Mouse (Mus musculus) brain, embryonic 18.5 days (tissue): Measurements from ENCODE around the gene 2200002J24Rik.
A peak's percentile ranks its signal among the peaks of the same experiment; 100 is the strongest.

Source experiments
- DNase-seq: peaks from one replicate; pipeline ENCODE4 v3.0.0-alpha.2; 2012; ENCODE audit warnings: low read depth, low spot score

The 2200002J24Rik gene

DNA sequence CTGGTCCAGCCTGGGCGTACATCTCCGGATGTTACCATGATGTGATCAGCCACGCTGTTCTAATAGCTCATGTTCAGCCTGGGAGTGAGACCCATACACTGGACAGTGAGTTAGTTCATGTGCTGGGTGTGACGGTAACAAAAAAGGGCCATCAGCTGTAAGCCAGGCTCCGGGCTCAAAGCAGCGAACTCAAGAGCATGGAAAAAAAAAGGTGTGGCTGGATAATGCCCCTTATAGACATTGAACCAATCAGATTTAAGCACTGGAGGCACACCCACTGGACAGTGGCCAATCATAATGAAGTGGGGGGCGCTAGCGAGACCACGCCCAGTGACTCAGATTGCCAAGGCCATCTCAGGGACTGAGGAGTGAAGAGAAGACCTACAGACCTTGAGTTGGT lies at the start of gene 2200002J24Rik:
TSS of gene 2200002J24Rik (plus strand) at position 338 of the 400 bp plus-strand sequence.
- DNase-seq: no peak

DNA sequence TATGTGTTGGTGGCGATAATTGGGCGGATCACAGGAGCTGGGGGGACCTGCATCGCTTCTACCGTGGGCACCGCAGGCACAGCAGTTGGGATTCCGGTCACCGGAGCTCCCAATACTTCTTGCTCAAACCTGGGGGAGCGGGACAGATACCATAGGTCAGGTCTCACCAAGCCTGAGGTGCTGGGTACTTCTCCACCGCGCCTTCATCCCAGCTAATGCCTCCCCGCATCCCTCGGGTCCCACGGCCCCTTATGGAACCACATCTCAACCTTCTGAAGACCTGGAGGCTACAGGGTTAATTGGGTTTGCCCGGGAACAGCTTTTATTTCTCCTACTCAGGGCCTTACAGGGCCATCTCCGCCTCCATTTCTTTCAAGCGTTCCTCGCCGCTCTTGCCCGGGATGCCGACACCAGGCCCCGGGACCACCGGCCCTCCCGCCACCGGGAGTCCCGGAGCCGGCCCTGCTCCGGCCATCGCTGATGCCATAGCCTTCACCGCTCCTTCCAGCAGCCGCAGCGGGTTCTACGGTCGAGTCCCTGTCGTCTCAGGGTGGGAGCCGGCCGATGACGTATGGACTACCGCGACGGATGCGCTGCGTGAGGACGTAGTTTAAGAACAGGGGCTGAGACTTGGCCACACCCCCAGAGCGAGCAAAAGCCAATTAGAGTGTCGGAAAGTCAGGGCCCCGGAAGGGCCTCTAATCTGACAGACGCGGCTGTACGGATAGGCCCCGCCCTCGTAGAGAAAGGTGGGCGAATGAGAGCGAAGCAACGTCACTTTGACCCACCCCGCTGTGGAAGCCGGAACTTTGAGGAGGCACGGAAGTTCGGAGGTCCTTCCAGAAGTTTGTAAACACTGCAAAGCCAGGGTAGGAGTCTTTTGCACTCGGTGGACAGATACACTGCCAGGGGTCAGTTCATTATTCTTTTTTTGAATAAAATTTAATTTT lies 48.9 kb upstream of the 2200002J24Rik start, which contains the start of gene Rbm42:
TSS of gene Rbm42 (minus strand) at position 727 of the 950 bp plus-strand sequence.
- DNase-seq: peak; percentile 98

DNA sequence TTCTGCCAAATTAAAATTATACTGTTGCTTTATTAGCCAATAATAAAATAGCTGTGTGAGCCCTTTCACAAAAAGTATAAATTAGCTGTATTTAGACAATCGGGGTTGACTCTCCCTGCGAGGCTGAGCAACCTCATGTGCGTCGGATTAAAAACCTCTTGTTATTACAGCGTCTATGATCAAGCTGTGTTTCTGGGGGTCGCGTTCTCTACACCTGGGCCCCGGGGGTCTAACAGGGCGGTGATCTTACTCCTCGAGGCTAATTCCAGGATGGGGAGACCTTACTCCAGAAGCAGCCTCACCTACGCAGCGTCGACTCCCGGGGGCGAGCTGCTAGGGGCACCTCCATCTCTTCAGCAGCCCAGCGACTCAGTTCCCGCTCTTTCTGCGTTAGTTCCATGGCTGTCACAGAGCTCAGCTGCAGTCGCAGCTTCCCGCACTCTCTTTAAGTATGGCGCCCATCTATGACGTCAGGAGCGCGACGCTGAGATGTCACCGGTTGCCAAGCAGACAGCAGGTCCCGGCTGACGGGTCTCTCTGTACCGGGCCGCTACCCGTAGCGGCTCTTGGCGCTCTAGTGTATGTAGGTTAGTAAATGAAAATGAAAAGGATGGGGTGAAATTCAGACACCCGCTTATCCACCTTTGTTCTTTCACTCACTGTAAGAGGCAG lies 34.1 kb upstream of the 2200002J24Rik start, which contains the start of gene Haus5:
TSS of gene Haus5 (minus strand) at position 466 of the 672 bp plus-strand sequence.
- peak; percentile 88 for DNase-seq

DNA sequence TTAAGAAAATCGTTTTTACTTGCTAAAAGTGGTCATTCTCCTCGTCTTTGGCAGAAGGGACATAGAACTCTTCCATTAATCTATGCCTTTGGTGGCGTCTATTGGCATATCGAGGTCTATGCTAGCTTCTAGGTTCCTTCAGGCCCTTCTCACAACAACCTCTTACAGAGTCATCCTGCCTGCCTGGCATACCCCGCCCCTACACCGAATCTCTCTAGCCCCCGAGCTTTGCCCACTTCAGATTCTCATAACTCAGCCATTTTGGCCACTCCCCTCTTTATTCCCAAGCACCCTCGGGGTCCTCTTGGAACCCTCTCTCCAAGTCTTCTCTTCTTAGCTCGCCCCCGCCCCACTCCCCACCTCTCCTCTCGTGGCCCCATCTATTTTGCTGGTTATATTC lies 33.4 kb upstream of the 2200002J24Rik start:
- no peak for DNase-seq

DNA sequence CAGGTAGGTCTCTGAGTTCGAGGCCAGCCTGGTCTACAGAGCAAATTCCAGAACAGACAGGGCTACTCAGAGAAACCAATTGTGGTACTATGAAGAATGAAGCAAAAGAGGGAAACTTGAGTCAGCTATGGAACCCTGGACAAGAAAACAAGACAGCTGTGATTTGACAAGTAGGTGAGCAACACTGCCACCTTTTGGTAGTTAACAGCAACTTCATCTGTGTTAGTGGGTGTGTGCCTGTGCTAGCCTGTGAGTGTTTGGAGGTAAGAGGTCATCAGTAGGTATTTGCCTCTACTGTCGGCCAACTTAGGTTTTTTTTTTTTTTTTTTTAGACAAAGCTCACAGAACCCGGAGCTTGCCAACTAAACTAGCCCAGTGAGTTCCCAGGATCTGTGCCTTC lies 29.5 kb upstream of the 2200002J24Rik start:
- no peak for DNase-seq

DNA sequence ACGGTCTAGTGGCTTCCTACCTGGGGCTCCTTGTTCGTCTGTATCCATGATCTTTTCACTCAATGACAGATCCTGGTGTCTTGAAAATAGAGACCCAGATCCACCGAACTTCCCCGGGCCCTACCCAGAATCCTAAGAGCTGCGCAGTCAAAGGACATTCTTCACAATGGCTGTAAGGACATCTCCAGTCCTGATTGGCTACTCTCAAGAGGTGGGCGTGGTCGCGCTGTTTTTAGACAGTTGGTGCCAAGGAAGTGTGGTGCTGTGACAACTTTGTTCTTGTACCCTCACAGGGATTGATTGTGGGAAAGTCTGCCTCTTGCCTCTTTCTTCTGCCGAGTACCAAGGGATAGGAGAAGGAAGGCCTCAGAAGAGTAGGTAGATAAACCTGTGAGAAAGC lies 27.2 kb upstream of the 2200002J24Rik start, which contains the start of gene Pmis2:
TSS of gene Pmis2 (minus strand) at position 126 of the 400 bp plus-strand sequence.
- no peak for DNase-seq

DNA sequence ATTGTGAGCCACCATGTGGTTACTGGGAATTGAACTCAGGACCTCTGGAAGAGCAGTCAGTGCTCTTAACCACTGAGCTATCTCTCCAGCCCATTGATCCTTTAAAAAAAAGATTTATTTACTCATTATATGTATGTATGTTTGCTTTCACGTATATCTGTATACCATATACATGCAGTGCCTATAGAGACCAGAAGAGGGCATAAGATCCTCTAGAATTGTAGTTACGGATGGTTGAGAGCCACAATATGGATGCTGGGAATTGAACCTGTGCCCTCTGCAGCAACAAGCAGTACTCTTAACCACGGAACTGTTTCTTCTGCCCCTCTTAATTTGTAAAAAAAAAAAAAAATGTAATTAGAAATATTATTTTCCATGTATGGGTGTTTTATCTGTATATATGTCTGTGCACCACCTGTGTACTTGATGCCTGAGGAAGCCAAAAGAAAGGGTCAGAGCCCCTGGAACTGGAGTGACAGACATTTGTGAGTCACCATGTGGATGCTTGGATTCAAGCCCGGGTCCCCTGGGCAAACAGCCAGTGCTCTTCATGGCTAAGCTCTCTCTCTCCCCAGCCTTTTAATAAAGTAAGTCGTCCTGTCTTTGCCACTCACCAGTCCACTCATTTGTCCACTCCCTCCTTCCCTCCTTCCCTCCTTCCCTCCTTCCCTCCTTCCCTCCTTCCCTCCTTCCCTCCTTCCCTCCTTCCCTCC lies 20.3 kb upstream of the 2200002J24Rik start:
- DNase-seq: no peak

DNA sequence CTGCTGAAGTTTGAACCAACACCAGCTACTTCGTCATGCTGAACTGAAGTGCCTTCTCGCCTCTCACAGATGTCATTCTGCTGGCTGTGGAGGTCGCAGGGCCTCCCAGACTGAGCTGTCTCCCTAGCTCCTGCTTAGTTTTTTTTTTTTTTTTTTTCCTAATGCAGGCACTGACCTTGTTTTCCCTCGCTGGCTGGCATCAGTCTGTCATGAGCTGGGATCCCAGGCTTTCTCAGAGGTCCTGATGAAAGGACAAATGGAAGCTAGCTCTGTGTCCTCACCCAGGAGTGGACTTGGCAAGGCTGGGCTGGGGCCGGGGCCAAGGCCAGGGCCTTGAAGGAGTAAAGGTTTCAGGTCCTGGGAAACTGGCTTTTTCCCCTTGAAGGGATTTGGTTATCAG lies 16.8 kb upstream of the 2200002J24Rik start:
- DNase-seq: no peak

DNA sequence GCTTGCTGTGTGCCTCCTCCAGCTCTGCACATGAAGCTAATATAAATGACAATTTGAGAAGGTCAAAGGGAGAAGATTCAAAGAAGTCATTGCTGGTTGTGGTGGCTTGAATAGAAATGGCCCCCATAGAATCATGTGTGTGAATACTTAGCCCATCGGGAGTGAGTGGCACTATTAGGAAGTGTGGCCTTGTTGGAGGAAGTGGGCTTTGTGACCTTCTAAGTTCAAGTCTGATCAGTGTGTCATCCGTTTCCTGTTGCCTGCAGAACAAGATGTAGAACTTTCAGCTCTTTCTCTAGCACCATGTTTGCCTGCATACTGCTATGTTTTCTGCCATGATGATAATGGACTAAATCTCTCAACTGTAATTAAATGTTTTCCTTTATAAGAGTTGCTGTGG lies 15.3 kb upstream of the 2200002J24Rik start:
- no peak for DNase-seq

DNA sequence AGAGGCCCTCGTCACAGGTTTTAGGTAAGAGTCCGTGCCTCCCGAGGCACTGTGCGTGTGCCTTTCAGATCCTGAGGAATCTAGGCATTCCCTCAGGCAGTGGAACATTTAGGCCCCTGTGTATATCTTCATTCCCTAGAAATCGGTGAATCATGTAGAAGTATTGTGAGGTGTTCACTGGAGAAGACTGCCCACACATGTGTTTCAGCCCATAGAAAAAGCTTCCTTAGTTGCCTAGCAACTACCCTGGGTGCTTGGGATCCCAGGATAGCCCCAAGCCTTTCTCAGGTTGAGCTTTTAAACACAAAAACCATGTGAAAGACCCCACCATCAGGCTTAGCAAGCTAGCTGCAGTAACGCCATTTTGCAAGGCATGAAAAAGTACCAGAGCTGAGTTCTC lies 10.4 kb upstream of the 2200002J24Rik start:
- no peak for DNase-seq

DNA sequence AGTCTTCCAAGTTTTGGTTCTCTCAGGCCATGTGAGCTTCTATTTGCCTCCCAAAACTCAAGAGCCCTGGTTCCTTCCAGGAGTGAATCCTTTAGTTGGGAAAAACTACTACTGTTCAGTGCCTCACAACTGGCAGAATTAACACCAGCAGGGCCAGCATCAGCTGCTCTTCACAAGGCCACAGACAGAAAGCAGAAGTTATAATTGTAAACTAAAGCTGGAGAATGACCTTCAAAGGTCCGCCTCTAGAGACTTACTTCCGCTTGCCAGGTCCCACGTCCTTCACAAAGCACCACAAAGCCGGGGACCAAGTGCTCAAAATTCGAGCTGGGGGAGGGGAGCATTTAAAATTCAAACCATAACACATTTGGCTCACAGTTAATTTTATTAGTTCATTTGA lies 625 bp upstream of the 2200002J24Rik start:
- no peak for DNase-seq

DNA sequence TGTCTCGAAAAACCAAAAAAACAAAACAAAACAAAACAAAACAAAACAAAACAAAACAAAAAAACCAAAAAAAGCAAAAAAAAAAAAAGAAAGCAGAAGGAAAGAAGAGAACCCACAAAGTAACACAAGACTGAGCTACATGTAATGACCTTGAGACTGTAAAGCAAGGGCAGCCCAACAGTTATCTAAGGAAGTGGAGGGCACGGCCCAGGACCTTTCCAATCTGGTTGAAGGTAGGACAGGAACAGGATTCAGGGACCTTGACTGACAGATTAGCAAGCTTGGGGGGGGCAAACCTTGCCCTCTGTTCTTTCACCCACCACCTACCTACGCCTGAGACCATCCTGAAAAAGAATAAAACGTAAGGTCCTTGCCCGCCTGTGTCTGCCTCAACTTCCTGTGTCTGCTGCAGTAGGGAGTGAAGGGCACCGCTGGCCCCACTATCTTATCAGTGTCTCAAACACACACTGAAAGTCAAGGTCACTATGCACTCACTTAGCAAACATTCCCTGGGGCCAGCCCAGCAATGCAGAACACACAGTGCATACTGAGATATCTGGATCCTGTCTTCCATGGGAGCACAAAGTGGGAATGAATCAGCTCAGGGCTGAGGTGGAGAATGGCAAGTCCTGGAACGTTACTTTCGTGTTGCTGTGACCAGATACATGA lies 7.6 kb downstream of the 2200002J24Rik start:
- no peak for DNase-seq

DNA sequence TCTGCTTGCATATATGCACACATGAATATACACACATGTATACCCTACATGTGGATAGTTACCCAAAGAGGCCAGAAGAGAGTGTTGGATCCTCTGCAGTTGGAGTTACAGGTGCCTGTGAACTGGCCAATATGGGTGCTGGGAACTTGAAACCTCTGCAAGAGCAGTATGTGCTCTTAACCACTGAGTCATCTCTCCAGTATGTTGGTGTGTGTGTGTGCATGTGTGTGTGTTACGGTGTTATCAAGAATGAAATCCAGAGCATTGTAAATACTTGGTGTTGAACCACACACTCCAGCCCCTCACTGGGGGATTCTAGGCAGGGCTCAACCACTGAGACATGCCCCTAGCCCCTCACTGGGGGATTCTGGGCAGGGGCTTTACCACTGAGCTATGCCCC lies 8.7 kb downstream of the 2200002J24Rik start:
- DNase-seq: no peak

DNA sequence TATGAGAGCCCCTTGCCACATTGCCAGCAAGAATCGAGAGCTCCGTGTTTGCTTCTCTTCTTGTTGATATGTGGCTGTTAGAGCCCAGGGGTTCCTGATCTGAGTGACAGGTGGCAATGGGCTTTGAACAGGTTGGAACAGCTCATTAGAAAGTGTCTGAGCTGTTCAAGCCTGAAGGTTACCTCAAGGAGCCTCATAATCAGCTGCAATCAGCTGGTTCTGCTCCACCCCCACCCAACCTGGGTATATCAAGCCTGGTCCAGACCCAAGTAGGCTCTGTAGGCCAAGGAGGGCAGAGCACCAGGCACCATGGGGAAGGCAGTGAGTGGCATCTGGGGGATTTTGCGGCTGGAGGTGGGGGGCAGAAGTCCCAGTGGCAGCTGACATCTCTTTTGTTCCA lies 13.2 kb downstream of the 2200002J24Rik start, which contains the start of gene Atp4a:
TSS of gene Atp4a (plus strand) at position 268 of the 400 bp plus-strand sequence.
- DNase-seq: no peak

DNA sequence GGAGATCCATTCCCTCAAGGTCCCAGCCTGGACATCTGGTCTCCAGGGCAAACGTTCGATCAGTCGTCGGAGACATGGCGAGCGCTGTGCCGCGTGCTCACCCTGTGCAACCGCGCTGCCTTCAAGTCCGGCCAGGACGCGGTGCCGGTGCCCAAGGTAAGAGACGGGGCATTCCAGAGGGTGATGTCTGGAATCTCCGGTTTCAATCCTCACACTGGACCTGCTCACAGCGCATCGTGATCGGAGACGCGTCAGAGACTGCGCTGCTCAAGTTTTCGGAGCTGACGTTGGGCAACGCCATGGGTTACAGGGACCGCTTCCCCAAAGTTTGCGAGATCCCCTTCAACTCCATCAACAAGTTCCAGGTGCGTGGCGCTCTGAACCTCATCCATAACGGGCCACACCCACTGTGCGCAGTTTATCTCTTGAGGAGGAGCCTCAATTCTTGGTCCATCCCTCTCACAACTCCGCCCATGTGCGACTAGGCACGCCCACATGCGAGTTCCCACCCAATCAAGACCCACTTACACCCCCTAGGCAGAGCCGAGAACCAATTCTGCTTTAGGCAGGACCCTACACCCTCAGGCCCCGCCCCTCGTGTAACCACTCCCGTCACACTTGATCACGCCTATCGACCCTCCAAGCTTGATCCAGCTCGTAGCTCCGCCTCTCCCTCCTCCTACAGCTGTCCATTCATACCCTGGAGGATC lies 18.4 kb downstream of the 2200002J24Rik start:
- DNase-seq: peak; percentile 73

DNA sequence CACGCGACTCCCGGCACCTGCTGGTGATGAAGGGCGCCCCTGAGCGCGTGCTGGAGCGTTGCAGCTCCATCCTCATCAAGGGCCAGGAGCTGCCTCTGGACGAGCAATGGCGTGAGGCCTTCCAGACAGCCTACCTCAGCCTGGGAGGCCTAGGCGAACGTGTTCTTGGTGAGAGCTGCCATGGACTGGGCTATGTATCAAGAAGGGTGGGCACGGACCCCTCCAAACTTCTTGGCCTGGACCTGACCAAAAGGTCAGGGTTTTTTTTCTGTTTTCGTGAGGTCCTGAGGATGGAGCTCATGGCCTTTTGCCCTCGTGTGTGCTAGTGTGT lies 19.0 kb downstream of the 2200002J24Rik start:
- no peak for DNase-seq

DNA sequence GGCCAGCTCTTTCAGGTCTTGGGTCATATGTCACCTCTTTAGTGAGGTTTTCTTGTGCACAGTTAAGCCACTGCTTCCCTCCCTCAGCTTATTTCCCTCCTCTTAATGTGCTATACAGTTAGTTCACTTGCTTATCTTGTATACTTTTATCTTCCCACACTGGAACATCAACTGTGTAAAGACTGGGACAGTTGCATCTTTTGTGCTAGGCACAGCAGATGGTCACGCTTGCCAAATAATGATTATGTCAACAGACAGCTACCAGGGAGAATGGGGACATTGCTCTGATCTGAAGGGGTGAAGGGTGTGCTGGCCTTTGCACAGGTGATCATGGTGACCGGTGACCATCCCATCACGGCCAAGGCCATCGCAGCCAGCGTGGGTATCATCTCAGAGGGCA lies 20.9 kb downstream of the 2200002J24Rik start:
- DNase-seq: no peak

DNA sequence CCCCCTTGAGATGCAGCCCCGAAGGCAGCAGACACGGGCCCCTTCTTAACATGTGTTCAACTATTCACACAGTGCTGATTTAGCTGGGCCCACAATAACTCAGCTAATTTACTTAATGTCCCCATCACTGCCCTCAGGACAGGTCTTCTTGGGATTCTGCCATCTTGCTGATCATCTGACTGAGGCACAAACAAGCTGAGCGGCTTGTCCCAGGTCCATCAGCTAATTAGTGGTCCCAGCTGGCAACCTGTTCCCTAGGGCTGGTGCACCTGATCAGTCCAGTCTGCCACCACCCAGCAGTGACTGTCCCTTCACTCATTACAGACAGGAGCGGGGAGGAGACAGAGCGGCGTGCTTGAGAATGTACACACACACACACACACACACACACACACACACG lies 22.6 kb downstream of the 2200002J24Rik start:
- no peak for DNase-seq

DNA sequence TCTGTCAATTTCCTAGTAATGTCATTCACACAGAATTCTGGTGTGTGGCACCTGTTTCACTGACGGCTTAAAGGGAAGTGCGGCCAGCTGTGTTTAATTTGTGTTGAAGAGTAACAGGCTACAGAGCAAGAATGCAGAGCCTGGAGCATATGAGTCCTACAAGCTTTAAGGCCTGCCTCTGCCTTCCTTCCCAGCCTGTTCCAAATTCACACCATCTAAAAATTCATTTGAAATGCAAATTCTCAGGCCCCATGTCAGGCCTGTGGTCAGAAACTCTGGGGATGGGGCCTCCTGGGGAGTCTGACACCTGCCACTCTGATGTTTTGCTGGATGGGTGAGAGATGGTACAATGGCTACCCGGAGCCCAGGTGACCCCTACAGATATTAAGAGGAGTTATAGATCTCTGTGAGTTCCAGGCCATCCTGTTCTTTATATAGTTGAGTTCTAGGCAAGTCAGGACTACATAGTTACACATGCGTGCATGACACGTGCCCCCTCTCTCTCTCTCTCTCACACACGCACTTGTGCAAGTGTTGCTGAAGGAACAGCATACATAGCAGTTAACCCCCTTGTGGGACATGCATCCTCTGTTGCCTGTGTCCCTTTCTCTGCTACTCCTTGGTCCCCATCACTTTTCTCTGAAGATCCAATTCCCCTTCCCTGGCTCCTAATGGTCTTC lies 24.7 kb downstream of the 2200002J24Rik start:
- no peak for DNase-seq

DNA sequence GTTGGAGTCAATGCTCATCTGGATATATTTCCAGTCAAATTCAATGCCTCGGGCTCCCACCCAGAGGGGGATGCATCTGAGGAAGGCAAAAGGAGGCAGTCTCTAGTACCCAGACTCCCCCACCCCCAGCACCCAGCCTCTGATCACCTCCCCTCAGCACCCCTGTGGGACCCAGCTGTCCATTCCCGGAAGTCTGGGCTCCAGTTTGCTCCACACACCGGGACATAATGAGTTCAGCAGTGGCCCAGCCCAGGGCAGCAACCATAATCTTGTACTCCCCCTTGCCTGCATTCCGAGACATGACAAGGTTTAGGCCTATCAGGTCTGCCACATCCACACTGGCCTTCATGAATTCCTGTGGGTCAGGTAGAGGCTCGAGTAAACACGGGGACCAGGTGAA lies 29.5 kb downstream of the 2200002J24Rik start:
- no peak for DNase-seq
